In genomic region chr2:134864985-134865645, GRCm38 (mm10) we compare ENCODE assay signal across 9 mouse cellular contexts.
DNase-seq lines count a peak whose midpoint lies in the region; ATAC-seq and TF ChIP-seq lines count a peak whose summit lies in the region.
"Had no signal": no experiment of that assay in that cellular context is flagged by ENCODE, and none has a peak within 500 bp of the region (broad histone marks: within the 10 kb centered on the region; RNA-seq: fewer than 3 reads in every experiment).

No protein-coding gene starts in this region.

- no peak overlapping the region for H3K4me3 ChIP-seq in liver, adult 2 months (ENCODE audit: insufficient read depth, low read depth, low read length)
- no peak overlapping the region for H3K4me3 ChIP-seq in liver, embryonic 12.5 days
- H3K4me3 ChIP-seq: limb, embryonic 15.5 days had no signal

- peaks cover 8% of the 10 kb centered on the region; the same call in 1 of the 2 replicates for H3K4me1 ChIP-seq in liver, adult 2 months (ENCODE audit: control insufficient read depth, insufficient read depth, low read length)
- H3K4me1 ChIP-seq in liver, embryonic 12.5 days = no peaks in the 10 kb centered on the region

- peak overlapping the region; percentile 37 for H3K27ac ChIP-seq in liver, adult 2 months (replicated peaks; ENCODE audit: insufficient read depth, low read depth, low read length)
- H3K27ac ChIP-seq in liver, embryonic 12.5 days = no peak overlapping the region
- H3K27ac ChIP-seq: limb, embryonic 15.5 days had no signal

- no peak for TF ChIP-seq CTCF in liver, adult 2 months (IDR thresholded peaks at IDR 0.05; ENCODE audit: low read depth, low read length)

- peak; percentile 90 for DNase-seq in liver, adult 2 months (ENCODE audit: extremely low read depth, low read depth, low spot score)
- DNase-seq in cerebellum, adult 18-20 months = peak; percentile 72 to 79
- DNase-seq in heart, postnatal 14 days = peak; percentile 60 to 77
- peak; percentile 62 for DNase-seq in lung, postnatal 25 days (ENCODE audit: low spot score)
- no peak for DNase-seq in thymus, postnatal 14 days
- DNase-seq in c-Kit-positive CD71-positive TER-119-positive erythroid progenitor cells, embryonic 14.5 days (ENCODE audit: low spot score) = no peak

- no peaks in the 10 kb centered on the region for H3K27me3 ChIP-seq in liver, adult 2 months (ENCODE audit: control insufficient read depth, insufficient read depth, low read length)
- H3K27me3 ChIP-seq in liver, embryonic 12.5 days (replicated peaks) = no peaks in the 10 kb centered on the region
- H3K27me3 ChIP-seq: limb, embryonic 15.5 days had no signal

- H3K79me2 ChIP-seq in liver, adult 2 months (ENCODE audit: control insufficient read depth, insufficient read depth, low read length) = peaks cover 15% of the 10 kb centered on the region; the same call in 1 of the 2 replicates

- no peak overlapping the region for H3K4me2 ChIP-seq in liver, embryonic 12.5 days
- H3K4me2 ChIP-seq: limb, embryonic 15.5 days had no signal

- H3K9me3 ChIP-seq in liver, embryonic 12.5 days (replicated peaks) = no peaks in the 10 kb centered on the region
- H3K9me3 ChIP-seq: limb, embryonic 15.5 days had no signal

- H3K9ac ChIP-seq in liver, adult 2 months (ENCODE audit: low read depth, low read length) = no peak overlapping the region
- H3K9ac ChIP-seq in liver, embryonic 12.5 days = no peak overlapping the region
- H3K9ac ChIP-seq: limb, embryonic 15.5 days had no signal

- intact Hi-C loops in heart, postnatal 14 days (cut with DNase I) = no loop called here

- WGBS in liver, adult 2 months = 15% methylated on average over 7 of the region's 7 CpGs
- 70% methylated on average over 7 of the region's 7 CpGs for WGBS in liver, embryonic 12.5 days (ENCODE audit: insufficient replicate concordance)

- TF ChIP-seq POLR2A in liver, adult 2 months (IDR thresholded peaks at IDR 0.05; ENCODE audit: extremely low read depth, insufficient read depth, low read length) = no peak

- ATAC-seq in liver, embryonic 12.5 days = no peak
- no peak for ATAC-seq in megakaryocyte-erythroid progenitor cell, adult 5-6 weeks (replicated peaks; ENCODE audit: low FRiP score, low TSS enrichment, poor library complexity, severe bottlenecking)

- H3K36me3 ChIP-seq in liver, adult 2 months (ENCODE audit: control insufficient read depth, insufficient read depth, low read length) = no peaks in the 10 kb centered on the region
- no peaks in the 10 kb centered on the region for H3K36me3 ChIP-seq in liver, embryonic 12.5 days
- H3K36me3 ChIP-seq: limb, embryonic 15.5 days had no signal

Comparison
In these comparisons a context has a peak if more than half of its experiments do, and no peak if none do; other contexts are left out.
1. DNase-seq: peak in liver, adult 2 months (single experiment), cerebellum, adult 18-20 months (2 of 2), heart, postnatal 14 days (2 of 2) and lung, postnatal 25 days (single experiment); none in thymus, postnatal 14 days (single experiment) and c-Kit-positive CD71-positive TER-119-positive erythroid progenitor cells, embryonic 14.5 days (single experiment).